Mouse (Mus musculus) olfactory bulb, adult 2 months (tissue): ENCODE data around the gene Tmem25.

ENCODE experiments used
- CTCF ChIP-seq: fragments of 200-500 bp; IDR thresholded peaks from 2 replicates; pipeline ENCODE4 v1.5.1; 2012; ENCODE audit warnings: low read depth, mild to moderate bottlenecking, low read length, moderate library complexity; ENCODE audit not compliant: insufficient read depth
- POLR2A ChIP-seq: fragments of 200-500 bp; IDR thresholded peaks from 2 replicates; pipeline ENCODE4 v1.6.1; 2012; ENCODE audit warnings: mild to moderate bottlenecking, low read depth, low read length, moderate library complexity; ENCODE audit not compliant: insufficient read depth

DNA sequence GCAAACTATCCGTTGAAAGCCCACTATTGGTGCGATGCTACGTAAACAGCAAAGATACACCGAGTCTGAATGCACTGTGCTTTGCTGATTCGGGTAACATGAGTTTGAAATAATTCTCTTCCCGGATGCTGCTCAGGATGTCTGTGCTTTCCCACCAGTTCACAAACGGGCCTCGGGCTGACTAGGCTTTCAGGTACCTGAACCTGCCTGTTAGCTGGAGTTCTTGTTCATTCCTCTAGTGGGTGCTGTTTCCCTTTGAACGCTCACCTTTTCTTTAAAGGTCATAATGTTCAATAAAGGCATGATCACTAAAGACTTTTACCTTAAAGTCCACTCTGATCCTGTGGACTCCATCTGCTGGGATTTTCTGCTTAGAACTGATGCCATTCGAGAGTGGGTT is 42.1 kb upstream of the Tmem25 start:
- TF ChIP-seq CTCF (no peak), POLR2A (no peak)
